Comparison of ENCODE assay signal across 12 mouse cellular contexts in genomic region chr6:121082094-121082473, GRCm38 (mm10). TPM values are rescaled to one million over a fixed set of nuclear protein-coding genes. Genes with fewer than 3 reads are reported as not detected.
DNase-seq lines count a peak whose midpoint lies in the region; ATAC-seq and TF ChIP-seq lines count a peak whose summit lies in the region.
"Had no signal": no experiment of that assay in that cellular context is flagged by ENCODE, and none has a peak within 500 bp of the region (broad histone marks: within the 10 kb centered on the region; RNA-seq: fewer than 3 reads in every experiment).

No protein-coding gene starts in this region.

- H3K36me3 ChIP-seq in hindbrain, embryonic 10.5 days: no peaks in the 10 kb centered on the region; the same call in 1 of the 2 replicates
- no peaks in the 10 kb centered on the region for H3K36me3 ChIP-seq in hindbrain, postnatal 0 days (ENCODE audit: insufficient read depth, low read length)
- H3K36me3 ChIP-seq in lung, postnatal 0 days (ENCODE audit: insufficient read depth, low read length): no peaks in the 10 kb centered on the region
- no peaks in the 10 kb centered on the region for H3K36me3 ChIP-seq in hindbrain, embryonic 15.5 days
- H3K36me3 ChIP-seq in midbrain, embryonic 13.5 days: no peaks in the 10 kb centered on the region

- peak overlapping the region; percentile 80 for H3K27ac ChIP-seq in hindbrain, embryonic 10.5 days
- H3K27ac ChIP-seq in hindbrain, postnatal 0 days: no peak overlapping the region
- peak overlapping the region; percentile 79 for H3K27ac ChIP-seq in lung, postnatal 0 days (ENCODE audit: low read length)
- peak overlapping the region; percentile 51; the same call in 1 of the 2 replicates for H3K27ac ChIP-seq in hindbrain, embryonic 15.5 days (replicated peaks)
- 0 out of 2 replicates have a peak overlapping the region, but pooled peaks have one; percentile 26 for H3K27ac ChIP-seq in midbrain, embryonic 13.5 days

- no peak for TF ChIP-seq CTCF in hindbrain, postnatal 0 days (IDR thresholded peaks at IDR 0.05; ENCODE audit: low read depth)
- TF ChIP-seq CTCF in lung, postnatal 0 days (IDR thresholded peaks at IDR 0.05): no peak

- H3K9ac ChIP-seq in hindbrain, postnatal 0 days (replicated peaks; ENCODE audit: low read length): no peak overlapping the region
- H3K9ac ChIP-seq in lung, postnatal 0 days (replicated peaks; ENCODE audit: low read depth): no peak overlapping the region
- no peak overlapping the region for H3K9ac ChIP-seq in hindbrain, embryonic 15.5 days
- H3K9ac ChIP-seq in midbrain, embryonic 13.5 days (replicated peaks): no peak overlapping the region

- no peaks in the 10 kb centered on the region for H3K9me3 ChIP-seq in hindbrain, embryonic 10.5 days
- no peaks in the 10 kb centered on the region for H3K9me3 ChIP-seq in hindbrain, postnatal 0 days (ENCODE audit: low read length)
- no peaks in the 10 kb centered on the region for H3K9me3 ChIP-seq in lung, postnatal 0 days (ENCODE audit: low read length)
- no peaks in the 10 kb centered on the region for H3K9me3 ChIP-seq in hindbrain, embryonic 15.5 days
- no peaks in the 10 kb centered on the region for H3K9me3 ChIP-seq in midbrain, embryonic 13.5 days

- H3K4me3 ChIP-seq in hindbrain, embryonic 10.5 days: no peak overlapping the region
- H3K4me3 ChIP-seq in hindbrain, postnatal 0 days (ENCODE audit: low read length): no peak overlapping the region
- no peak overlapping the region for H3K4me3 ChIP-seq in lung, postnatal 0 days (ENCODE audit: low read depth, low read length)
- no peak overlapping the region for H3K4me3 ChIP-seq in hindbrain, embryonic 15.5 days
- no peak overlapping the region for H3K4me3 ChIP-seq in midbrain, embryonic 13.5 days (replicated peaks)
- H3K4me3 ChIP-seq: erythroblast, embryonic 14.5 days had no signal

- no peak overlapping the region for H3K4me2 ChIP-seq in hindbrain, postnatal 0 days (ENCODE audit: low read depth, low read length)
- no peak overlapping the region for H3K4me2 ChIP-seq in lung, postnatal 0 days (replicated peaks; ENCODE audit: low read depth, low read length)
- H3K4me2 ChIP-seq in hindbrain, embryonic 15.5 days: no peak overlapping the region
- no peak overlapping the region for H3K4me2 ChIP-seq in midbrain, embryonic 13.5 days (replicated peaks)

- H3K27me3 ChIP-seq in hindbrain, embryonic 10.5 days (ENCODE audit: insufficient read depth, poor library complexity, severe bottlenecking): no peaks in the 10 kb centered on the region
- no peaks in the 10 kb centered on the region for H3K27me3 ChIP-seq in hindbrain, postnatal 0 days (ENCODE audit: insufficient read depth, low read length)
- no peaks in the 10 kb centered on the region for H3K27me3 ChIP-seq in lung, postnatal 0 days (replicated peaks; ENCODE audit: insufficient read depth, low read length)
- H3K27me3 ChIP-seq in hindbrain, embryonic 15.5 days: no peaks in the 10 kb centered on the region
- no peaks in the 10 kb centered on the region for H3K27me3 ChIP-seq in midbrain, embryonic 13.5 days
- H3K27me3 ChIP-seq: CH12.LX had no signal

- no peak for ATAC-seq in hindbrain, postnatal 0 days
- ATAC-seq in lung, postnatal 0 days: peak; percentile 4; the same call in 1 of the 2 replicates
- ATAC-seq in hindbrain, embryonic 15.5 days (ENCODE audit: low FRiP score, low read depth): no peak
- no peak for ATAC-seq in midbrain, embryonic 13.5 days

- peaks cover 59% of the 10 kb centered on the region for H3K4me1 ChIP-seq in hindbrain, embryonic 10.5 days (replicated peaks)
- H3K4me1 ChIP-seq in hindbrain, postnatal 0 days (ENCODE audit: insufficient read depth, low read length): peaks cover 5% of the 10 kb centered on the region; the same call in 1 of the 2 replicates
- peaks cover 16% of the 10 kb centered on the region; the same call in 1 of the 2 replicates for H3K4me1 ChIP-seq in lung, postnatal 0 days (ENCODE audit: insufficient read depth, low read depth, low read length)
- H3K4me1 ChIP-seq in hindbrain, embryonic 15.5 days (replicated peaks): peaks cover 40% of the 10 kb centered on the region
- H3K4me1 ChIP-seq in midbrain, embryonic 13.5 days (replicated peaks): peaks cover 36% of the 10 kb centered on the region

- DNase-seq in hindbrain, embryonic 10.5 days (ENCODE audit: low spot score): no peak
- no peak for DNase-seq in hindbrain, postnatal 0 days (ENCODE audit: low spot score)
- no peak for DNase-seq in lung, postnatal 0 days (ENCODE audit: low spot score)
- DNase-seq in lung, postnatal 4 days: no peak
- DNase-seq in thymus, postnatal 4 days: no peak
- DNase-seq: adrenal gland, adult 8-10 months; lung, adult 2 months; thymus, adult 18-20 months had no signal

- TF ChIP-seq EP300 in lung, postnatal 0 days (IDR thresholded peaks at IDR 0.05): no peak

- WGBS in hindbrain, embryonic 10.5 days: 85% methylated on average over 10 of the region's 10 CpGs
- WGBS in hindbrain, postnatal 0 days: 79% methylated on average over 10 of the region's 10 CpGs
- WGBS in lung, postnatal 0 days: 63% methylated on average over 10 of the region's 10 CpGs
- WGBS in hindbrain, embryonic 15.5 days: 81% methylated on average over 10 of the region's 10 CpGs
- 88% methylated on average over 10 of the region's 10 CpGs for WGBS in midbrain, embryonic 13.5 days

RNA-seq across cellular contexts. Expression of gene Mical3, which starts 48.7 kb away (rescaled TPM):
- polyA plus RNA-seq in hindbrain, embryonic 10.5 days (2016; fragmentation: Nextera tagmentation; extraction: Ambion mirVana): 10.3 and 11.8 TPM in 2 replicates
- 60.2 and 66.9 TPM in 2 replicates for total RNA-seq in hindbrain, postnatal 0 days (2014; rRNA removed)
- polyA plus RNA-seq in hindbrain, postnatal 0 days (2015; fragmentation: Nextera tagmentation; extraction: Ambion mirVana): 19.3 and 19.8 TPM in 2 replicates
- 12.6 and 12.8 TPM in 2 replicates for polyA plus RNA-seq in lung, postnatal 0 days (2015; fragmentation: Nextera tagmentation; extraction: Ambion mirVana)
- 34.4 and 37.2 TPM in 2 replicates for polyA plus RNA-seq in hindbrain, embryonic 15.5 days (2015; fragmentation: Nextera tagmentation; extraction: Ambion mirVana)
- polyA plus RNA-seq in midbrain, embryonic 13.5 days (2015; fragmentation: Nextera tagmentation; extraction: Ambion mirVana): 29.7 and 35.7 TPM in 2 replicates
